In genomic region chr7:133039556-133040255, GRCm38 (mm10) we compare ENCODE assay signal across 13 mouse cellular contexts.
DNase-seq lines count a peak whose midpoint lies in the region; ATAC-seq lines count a peak whose summit lies in the region.
"Had no signal": no experiment of that assay in that cellular context is flagged by ENCODE, and none has a peak within 500 bp of the region (broad histone marks: within the 10 kb centered on the region; RNA-seq: fewer than 3 reads in every experiment).

No protein-coding gene starts in this region.

- no peak overlapping the region for H3K4me3 ChIP-seq in kidney, embryonic 15.5 days (replicated peaks)
- H3K4me3 ChIP-seq: left cerebral cortex, adult 2 months; midbrain, embryonic 13.5 days; neural tube, embryonic 13.5 days had no signal

- H3K27me3 ChIP-seq in kidney, embryonic 15.5 days, result no peaks in the 10 kb centered on the region
- H3K27me3 ChIP-seq: midbrain, embryonic 13.5 days; neural tube, embryonic 13.5 days had no signal

- H3K27ac ChIP-seq in kidney, embryonic 15.5 days, result peak overlapping the region; percentile 81
- H3K27ac ChIP-seq: midbrain, embryonic 13.5 days; neural tube, embryonic 13.5 days had no signal

- peaks cover 12% of the 10 kb centered on the region; the same call in 1 of the 2 replicates for H3K36me3 ChIP-seq in kidney, embryonic 15.5 days
- H3K36me3 ChIP-seq: midbrain, embryonic 13.5 days; neural tube, embryonic 13.5 days had no signal

- H3K9me3 ChIP-seq in kidney, embryonic 15.5 days (replicated peaks), result no peaks in the 10 kb centered on the region
- H3K9me3 ChIP-seq: midbrain, embryonic 13.5 days; neural tube, embryonic 13.5 days had no signal

- peak; percentile 21 to 52 for DNase-seq in frontal cortex, postnatal 36 days (ENCODE audit: low spot score in 2 of 2)
- no peak for DNase-seq in frontal cortex, postnatal 14 days (ENCODE audit: low spot score in 2 of 2)
- no peak for DNase-seq in kidney, postnatal 25 days
- peak; percentile 25 to 36 for DNase-seq in right cerebral cortex, adult 2 months (ENCODE audit: low spot score in 2 of 2)
- no peak for DNase-seq in right cerebral cortex, postnatal 14 days
- no peak for DNase-seq in adrenal gland, adult 18-20 months (ENCODE audit: low spot score in 2 of 2)
- DNase-seq in layer of hippocampus, adult 9-10 months (ENCODE audit: low spot score), result no peak
- DNase-seq: kidney, adult 11 months; thymus, adult 18-20 months had no signal

- no peak overlapping the region for H3K9ac ChIP-seq in kidney, embryonic 15.5 days
- H3K9ac ChIP-seq: midbrain, embryonic 13.5 days; neural tube, embryonic 13.5 days had no signal

- 84% methylated on average over 3 of the region's 3 CpGs for WGBS in kidney, embryonic 15.5 days

- ATAC-seq in kidney, embryonic 15.5 days (replicated peaks; ENCODE audit: low FRiP score), result no peak
- ATAC-seq: midbrain, embryonic 13.5 days had no signal

- H3K4me1 ChIP-seq in kidney, embryonic 15.5 days, result peaks cover 88% of the 10 kb centered on the region

- no peak overlapping the region for H3K4me2 ChIP-seq in kidney, embryonic 15.5 days
- H3K4me2 ChIP-seq: midbrain, embryonic 13.5 days; neural tube, embryonic 13.5 days had no signal

Comparison
In these comparisons a context has a peak if more than half of its experiments do, and no peak if none do; other contexts are left out.
1. DNase-seq: peak in frontal cortex, postnatal 36 days (2 of 2) and right cerebral cortex, adult 2 months (2 of 2); none in frontal cortex, postnatal 14 days (0 of 2), kidney, postnatal 25 days (0 of 2), right cerebral cortex, postnatal 14 days (single experiment), adrenal gland, adult 18-20 months (0 of 2) and layer of hippocampus, adult 9-10 months (single experiment).